Mouse (Mus musculus): ENCODE data around the gene Fem1b.
"Not testable (repeated sequence)": the region's sequence is repeated elsewhere in the genome, so short reads cannot be mapped to it uniquely, and the experiment has no call there.

The Fem1b gene

DNA sequence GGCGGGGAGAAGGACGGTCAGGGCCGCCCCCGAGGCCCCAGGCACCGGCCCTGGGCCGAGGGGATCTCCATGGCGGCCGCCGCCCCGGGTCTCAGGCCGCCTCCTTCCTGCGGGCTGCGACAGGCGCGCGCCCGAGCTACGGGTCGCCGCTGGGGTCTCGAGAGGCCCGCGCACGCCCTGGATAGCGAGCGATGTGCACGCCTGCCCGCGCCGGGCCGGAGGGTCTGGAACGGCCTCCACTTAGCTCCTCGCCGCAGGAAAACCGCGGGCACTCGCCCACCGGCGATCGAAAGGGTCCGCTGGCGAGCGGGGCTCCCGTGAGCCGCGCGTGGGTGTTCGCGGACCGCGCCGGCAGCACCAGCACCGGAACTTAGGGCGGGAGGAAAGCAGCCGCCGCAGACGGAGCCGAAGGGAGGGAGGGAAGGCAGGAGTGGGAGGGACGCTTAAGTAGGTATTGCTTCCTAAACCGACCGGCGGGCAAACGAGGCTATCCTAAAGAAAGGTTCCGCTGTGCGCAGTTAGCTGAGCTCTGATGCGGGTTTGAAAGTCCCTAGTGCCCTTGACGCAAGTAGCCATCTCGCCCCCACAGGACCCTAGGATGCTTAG, at the start of gene Fem1b:
Gene Fem1b, minus strand, starts transcription at position 419 of the 606 bp plus-strand sequence.
- DNase-seq (ENCODE audit: low spot score in 2 of 2): peak; percentile 80 to 88

GRCm38 (mm10) chr9:62860866-62861265, 49.1 kb upstream of the Fem1b start:
- no peak for DNase-seq (ENCODE audit: low spot score in 2 of 2)

- DNase-seq (ENCODE audit: low spot score in 2 of 2): not testable (repeated sequence)
Observed at GRCm38 (mm10) chr9:62860102-62860501, 48.4 kb upstream of the Fem1b start.

- no peak for DNase-seq (ENCODE audit: low spot score in 2 of 2)
Observed at GRCm38 (mm10) chr9:62858266-62859019, 46.7 kb upstream of the Fem1b start.

- no peak for DNase-seq (ENCODE audit: low spot score in 2 of 2)
Observed at GRCm38 (mm10) chr9:62857719-62858261, 46.1 kb upstream of the Fem1b start, which contains the start of gene Calml4. TSS of gene Calml4 (plus strand) at chr9:62858080.

- DNase-seq (ENCODE audit: low spot score in 2 of 2): no peak
Observed at GRCm38 (mm10) chr9:62857216-62857615, 45.5 kb upstream of the Fem1b start.

GRCm38 (mm10) chr9:62854483-62854882, 42.7 kb upstream of the Fem1b start:
- DNase-seq (ENCODE audit: low spot score in 2 of 2): no peak

- no peak for DNase-seq (ENCODE audit: low spot score in 2 of 2)
Observed at GRCm38 (mm10) chr9:62851571-62851970, 39.8 kb upstream of the Fem1b start.

DNA sequence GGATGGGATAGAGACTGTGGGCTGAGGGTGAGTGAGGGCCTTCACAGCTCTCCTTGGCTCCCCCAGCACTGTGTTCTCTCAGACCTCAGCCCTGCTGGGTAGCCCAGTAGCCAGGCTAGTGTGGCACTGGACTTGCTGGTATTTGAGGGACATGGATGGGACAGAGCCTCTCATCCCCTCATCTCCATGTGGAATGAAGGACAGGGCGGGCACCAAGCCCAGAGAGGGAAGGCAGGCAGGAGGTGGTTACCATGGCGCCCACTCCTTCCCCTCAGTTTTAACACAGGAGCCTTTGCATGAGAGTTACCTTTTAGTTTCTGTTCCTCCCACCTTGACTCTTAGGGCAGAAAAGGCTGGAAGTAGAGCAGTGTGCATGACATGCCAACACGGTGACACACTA, 36.9 kb upstream of the Fem1b start:
- DNase-seq (ENCODE audit: low spot score in 2 of 2): no peak

DNA sequence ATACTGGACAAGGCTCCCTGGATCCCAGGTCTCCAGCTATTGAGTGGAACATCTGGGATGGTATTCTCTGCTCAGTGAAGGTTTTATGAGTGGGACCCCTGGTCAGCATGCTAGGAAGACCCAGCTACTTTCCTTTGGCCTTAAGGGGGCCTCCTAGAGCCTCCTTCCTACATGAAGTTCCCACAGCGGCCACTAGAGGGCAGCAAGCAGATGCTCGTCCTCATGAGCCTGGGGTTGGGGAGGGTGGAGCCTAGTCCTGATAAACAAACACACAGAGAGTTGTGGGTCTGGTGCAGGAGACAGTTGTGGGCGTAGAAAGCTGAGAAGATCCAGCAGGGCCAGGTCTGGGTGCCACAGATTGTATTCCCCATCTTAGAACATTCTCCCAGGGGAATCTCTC, 36.0 kb upstream of the Fem1b start:
- peak; percentile 83 to 88 for DNase-seq (ENCODE audit: low spot score in 2 of 2)

- DNase-seq (ENCODE audit: low spot score in 2 of 2): no peak
Observed at GRCm38 (mm10) chr9:62844461-62844860, 32.7 kb upstream of the Fem1b start.

GRCm38 (mm10) chr9:62843356-62844024, 31.8 kb upstream of the Fem1b start:
- no peak for DNase-seq (ENCODE audit: low spot score in 2 of 2)

DNA sequence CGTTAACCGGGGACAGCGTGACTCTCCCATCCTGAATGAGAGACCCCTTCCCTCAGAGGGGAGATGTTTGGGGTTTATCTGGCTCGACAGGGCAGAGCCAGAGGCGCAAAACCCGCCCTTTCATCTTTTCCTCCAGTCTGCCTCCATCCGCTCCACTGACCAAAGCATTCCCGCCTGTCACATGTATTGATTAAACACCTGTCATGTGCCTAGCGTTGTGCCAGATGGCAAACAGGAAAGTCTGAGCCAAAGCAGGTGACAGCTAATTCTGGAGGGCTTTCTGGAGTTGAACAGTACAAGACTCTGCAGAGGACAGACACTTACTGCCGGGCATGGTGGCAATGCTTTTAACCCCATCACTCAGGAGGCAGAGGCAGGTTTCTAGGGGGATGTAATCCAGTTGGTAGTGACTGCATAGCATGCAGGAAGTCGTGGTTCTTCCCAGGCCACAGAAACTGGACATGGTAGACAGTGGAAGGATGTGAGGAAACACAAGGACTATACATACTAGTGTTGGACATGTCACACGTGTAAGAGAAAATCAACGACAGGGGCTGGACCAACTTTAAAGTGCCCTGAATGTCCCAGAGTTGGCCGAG, 27.5 kb upstream of the Fem1b start:
- no peak for DNase-seq (ENCODE audit: low spot score in 2 of 2)

DNA sequence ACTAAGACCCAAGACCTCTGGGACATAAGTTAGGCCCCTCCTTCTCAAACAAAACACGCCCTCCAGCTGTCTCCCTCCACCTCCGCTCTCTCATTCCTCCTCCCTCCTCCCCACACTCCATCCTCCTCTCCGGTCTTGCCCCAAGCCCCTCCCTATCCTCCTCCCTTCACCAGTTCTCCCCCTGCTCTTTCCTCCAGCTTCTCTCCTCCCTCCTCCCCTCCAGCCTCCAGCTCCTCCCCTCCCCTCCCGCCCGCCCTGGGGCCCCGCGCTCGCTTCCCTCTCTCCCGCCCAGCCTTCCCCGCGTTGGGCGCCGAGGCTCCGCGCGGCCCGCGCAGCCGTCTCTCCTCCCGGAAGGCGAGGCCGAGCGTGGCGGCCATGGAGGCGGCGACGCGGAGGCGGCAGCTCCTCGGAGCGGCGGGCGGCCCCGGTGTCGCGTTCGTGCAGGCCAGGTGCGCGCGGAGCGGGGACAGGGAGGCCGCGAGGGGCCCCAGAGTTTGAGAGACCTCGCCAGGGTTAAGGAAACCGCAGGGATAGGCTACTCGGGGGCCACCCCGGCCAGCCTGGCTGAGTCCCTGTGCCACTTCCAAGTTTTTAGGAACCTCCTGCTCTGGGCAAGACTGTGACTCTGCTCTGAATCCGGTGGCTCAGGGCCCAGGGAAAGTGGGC, 26.9 kb upstream of the Fem1b start, which contains the start of gene Cln6:
Gene Cln6, plus strand, starts transcription at position 280 of the 666 bp plus-strand sequence.
- DNase-seq (ENCODE audit: low spot score in 2 of 2): peak in 1 of 2 experiments; percentile 22

- no peak for DNase-seq (ENCODE audit: low spot score in 2 of 2)
Observed at GRCm38 (mm10) chr9:62838146-62838505, 26.4 kb upstream of the Fem1b start.

DNA sequence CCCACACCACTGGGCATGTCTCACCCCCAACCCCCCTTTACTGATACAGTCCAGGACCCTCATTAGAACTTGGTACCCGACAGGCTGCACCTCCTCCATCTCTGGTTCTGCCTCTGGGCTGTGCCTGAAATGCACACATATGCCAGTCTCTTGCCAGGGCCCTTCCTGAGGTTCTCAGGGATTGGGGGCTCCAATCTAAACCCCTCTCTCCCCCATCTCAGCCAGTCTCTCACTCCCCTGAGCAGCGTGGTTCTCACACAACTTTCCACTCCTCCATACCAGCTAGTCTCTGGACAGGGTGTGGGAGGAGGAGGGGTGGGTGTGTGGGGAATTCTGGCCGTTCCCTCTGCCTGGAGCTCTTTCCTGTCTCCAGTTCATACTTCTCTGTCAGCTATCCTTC, 25.9 kb upstream of the Fem1b start:
- DNase-seq (ENCODE audit: low spot score in 2 of 2): no peak

GRCm38 (mm10) chr9:62835705-62836446, 24.1 kb upstream of the Fem1b start:
- DNase-seq (ENCODE audit: low spot score in 2 of 2): no peak

- no peak for DNase-seq (ENCODE audit: low spot score in 2 of 2)
Observed at GRCm38 (mm10) chr9:62834906-62835305, 23.2 kb upstream of the Fem1b start.

GRCm38 (mm10) chr9:62829877-62830276, 18.1 kb upstream of the Fem1b start:
- DNase-seq (ENCODE audit: low spot score in 2 of 2): no peak

- DNase-seq (ENCODE audit: low spot score in 2 of 2): peak; percentile 84 to 89
Observed at GRCm38 (mm10) chr9:62828662-62829086, 16.9 kb upstream of the Fem1b start.

Measured in frontal cortex, postnatal 25 days (tissue).